Mouse (Mus musculus): ENCODE measurements around the gene Ifnar1. TPM values are rescaled to one million over a fixed set of nuclear protein-coding genes. Genes with fewer than 3 reads are reported as not detected.

Ifnar1 gene
- polyA plus RNA-seq, 1 experiment = 31.3 TPM

GRCm38 (mm10) chr16:91470470-91470869 lies 14.6 kb upstream of the Ifnar1 start:
- no peak overlapping the region for H3K4me3 ChIP-seq (ENCODE audit: low read depth, low read length)
- TF ChIP-seq POLR2A (IDR thresholded peaks at IDR 0.05; ENCODE audit: insufficient read depth, low read length) (no peak), EP300 (IDR thresholded peaks at IDR 0.05; ENCODE audit: insufficient read depth, low read depth, low read length) (no peak), CTCF (IDR thresholded peaks at IDR 0.05; ENCODE audit: low read depth, low read length) (no peak)
- H3K9ac ChIP-seq (ENCODE audit: low read depth, poor library complexity, severe bottlenecking) = no peak overlapping the region
- H3K27me3 ChIP-seq (ENCODE audit: control insufficient read depth, insufficient read depth, low read length, poor library complexity, severe bottlenecking) = no peaks in the 10 kb centered on the region
- H3K27ac ChIP-seq (ENCODE audit: insufficient read depth, low read length) = no peak overlapping the region
- H3K36me3 ChIP-seq (ENCODE audit: control insufficient read depth, insufficient read depth, low read length, poor library complexity, severe bottlenecking) = no peaks in the 10 kb centered on the region
- H3K9me3 ChIP-seq (replicated peaks; ENCODE audit: control insufficient read depth, insufficient read depth, low read length, poor library complexity, severe bottlenecking) = peaks cover 6% of the 10 kb centered on the region
- H3K4me1 ChIP-seq (ENCODE audit: control insufficient read depth, insufficient read depth, low read length) = no peaks in the 10 kb centered on the region

GRCm38 (mm10) chr16:91471481-91471880 lies 13.6 kb upstream of the Ifnar1 start:
- Histone ChIP-seq H3K27me3 (ENCODE audit: control insufficient read depth, insufficient read depth, low read length, poor library complexity, severe bottlenecking) (no peaks in the 10 kb centered on the region), H3K9me3 (replicated peaks; ENCODE audit: control insufficient read depth, insufficient read depth, low read length, poor library complexity, severe bottlenecking) (peaks cover 6% of the 10 kb centered on the region), H3K27ac (ENCODE audit: insufficient read depth, low read length) (no peak overlapping the region), H3K4me1 (ENCODE audit: control insufficient read depth, insufficient read depth, low read length) (no peaks in the 10 kb centered on the region), H3K36me3 (ENCODE audit: control insufficient read depth, insufficient read depth, low read length, poor library complexity, severe bottlenecking) (no peaks in the 10 kb centered on the region), H3K9ac (ENCODE audit: low read depth, poor library complexity, severe bottlenecking) (no peak overlapping the region), H3K4me3 (ENCODE audit: low read depth, low read length) (no peak overlapping the region)
- TF ChIP-seq EP300 (IDR thresholded peaks at IDR 0.05; ENCODE audit: insufficient read depth, low read depth, low read length) = no peak
- no peak for TF ChIP-seq CTCF (IDR thresholded peaks at IDR 0.05; ENCODE audit: low read depth, low read length)
- no peak for TF ChIP-seq POLR2A (IDR thresholded peaks at IDR 0.05; ENCODE audit: insufficient read depth, low read length)

GRCm38 (mm10) chr16:91475753-91476152 lies 9.3 kb upstream of the Ifnar1 start:
- Histone ChIP-seq H3K36me3 (ENCODE audit: control insufficient read depth, insufficient read depth, low read length, poor library complexity, severe bottlenecking) (no peaks in the 10 kb centered on the region), H3K4me3 (ENCODE audit: low read depth, low read length) (no peak overlapping the region), H3K9me3 (replicated peaks; ENCODE audit: control insufficient read depth, insufficient read depth, low read length, poor library complexity, severe bottlenecking) (no peaks in the 10 kb centered on the region), H3K27ac (ENCODE audit: insufficient read depth, low read length) (no peak overlapping the region), H3K4me1 (ENCODE audit: control insufficient read depth, insufficient read depth, low read length) (peaks cover 2% of the 10 kb centered on the region), H3K27me3 (ENCODE audit: control insufficient read depth, insufficient read depth, low read length, poor library complexity, severe bottlenecking) (no peaks in the 10 kb centered on the region), H3K9ac (ENCODE audit: low read depth, poor library complexity, severe bottlenecking) (no peak overlapping the region)
- TF ChIP-seq CTCF (IDR thresholded peaks at IDR 0.05; ENCODE audit: low read depth, low read length) (no peak), EP300 (IDR thresholded peaks at IDR 0.05; ENCODE audit: insufficient read depth, low read depth, low read length) (no peak), POLR2A (IDR thresholded peaks at IDR 0.05; ENCODE audit: insufficient read depth, low read length) (no peak)

GRCm38 (mm10) chr16:91478067-91478466 lies 7.0 kb upstream of the Ifnar1 start:
- peaks cover 2% of the 10 kb centered on the region for H3K4me1 ChIP-seq (ENCODE audit: control insufficient read depth, insufficient read depth, low read length)
- no peak overlapping the region for H3K4me3 ChIP-seq (ENCODE audit: low read depth, low read length)
- no peaks in the 10 kb centered on the region for H3K9me3 ChIP-seq (replicated peaks; ENCODE audit: control insufficient read depth, insufficient read depth, low read length, poor library complexity, severe bottlenecking)
- H3K9ac ChIP-seq (ENCODE audit: low read depth, poor library complexity, severe bottlenecking) = no peak overlapping the region
- no peaks in the 10 kb centered on the region for H3K36me3 ChIP-seq (ENCODE audit: control insufficient read depth, insufficient read depth, low read length, poor library complexity, severe bottlenecking)
- no peak overlapping the region for H3K27ac ChIP-seq (ENCODE audit: insufficient read depth, low read length)
- TF ChIP-seq EP300 (IDR thresholded peaks at IDR 0.05; ENCODE audit: insufficient read depth, low read depth, low read length) (no peak), CTCF (IDR thresholded peaks at IDR 0.05; ENCODE audit: low read depth, low read length) (no peak), POLR2A (IDR thresholded peaks at IDR 0.05; ENCODE audit: insufficient read depth, low read length) (no peak)
- H3K27me3 ChIP-seq (ENCODE audit: control insufficient read depth, insufficient read depth, low read length, poor library complexity, severe bottlenecking) = no peaks in the 10 kb centered on the region

GRCm38 (mm10) chr16:91480517-91480916 lies 4.5 kb upstream of the Ifnar1 start:
- Histone ChIP-seq H3K4me3 (ENCODE audit: low read depth, low read length) (no peak overlapping the region), H3K27ac (ENCODE audit: insufficient read depth, low read length) (peak overlapping the region; percentile 84), H3K36me3 (ENCODE audit: control insufficient read depth, insufficient read depth, low read length, poor library complexity, severe bottlenecking) (no peaks in the 10 kb centered on the region), H3K4me1 (ENCODE audit: control insufficient read depth, insufficient read depth, low read length) (peaks cover 2% of the 10 kb centered on the region), H3K9ac (ENCODE audit: low read depth, poor library complexity, severe bottlenecking) (no peak overlapping the region), H3K27me3 (ENCODE audit: control insufficient read depth, insufficient read depth, low read length, poor library complexity, severe bottlenecking) (no peaks in the 10 kb centered on the region), H3K9me3 (replicated peaks; ENCODE audit: control insufficient read depth, insufficient read depth, low read length, poor library complexity, severe bottlenecking) (no peaks in the 10 kb centered on the region)
- TF ChIP-seq EP300 (IDR thresholded peaks at IDR 0.05; ENCODE audit: insufficient read depth, low read depth, low read length) (0 out of 2 replicates have a peak, but pooled peaks have one; percentile 52), POLR2A (IDR thresholded peaks at IDR 0.05; ENCODE audit: insufficient read depth, low read length) (no peak), CTCF (IDR thresholded peaks at IDR 0.05; ENCODE audit: low read depth, low read length) (no peak)

GRCm38 (mm10) chr16:91484387-91484786 lies 651 bp upstream of the Ifnar1 start:
- Histone ChIP-seq H3K36me3 (ENCODE audit: control insufficient read depth, insufficient read depth, low read length, poor library complexity, severe bottlenecking) (no peaks in the 10 kb centered on the region), H3K9ac (ENCODE audit: low read depth, poor library complexity, severe bottlenecking) (peak overlapping the region; percentile 61), H3K27me3 (ENCODE audit: control insufficient read depth, insufficient read depth, low read length, poor library complexity, severe bottlenecking) (no peaks in the 10 kb centered on the region), H3K27ac (ENCODE audit: insufficient read depth, low read length) (peak overlapping the region; percentile 82), H3K4me1 (ENCODE audit: control insufficient read depth, insufficient read depth, low read length) (no peaks in the 10 kb centered on the region), H3K9me3 (replicated peaks; ENCODE audit: control insufficient read depth, insufficient read depth, low read length, poor library complexity, severe bottlenecking) (no peaks in the 10 kb centered on the region), H3K4me3 (ENCODE audit: low read depth, low read length) (peak overlapping the region; percentile 91)
- TF ChIP-seq EP300 (IDR thresholded peaks at IDR 0.05; ENCODE audit: insufficient read depth, low read depth, low read length) (no peak), CTCF (IDR thresholded peaks at IDR 0.05; ENCODE audit: low read depth, low read length) (no peak)
